Mouse (Mus musculus): ENCODE measurements around the gene Tceanc. TPM values are rescaled to one million over a fixed set of nuclear protein-coding genes. Genes with fewer than 3 reads are reported as not detected.

Gene Tceanc
- polyA plus RNA-seq, 1 experiment: 5.9 TPM

GRCm38 (mm10) chrX:166499496-166500190 lies 18.7 kb downstream of the Tceanc start:
- no peak overlapping the region for H3K27ac ChIP-seq (ENCODE audit: insufficient read depth, low read length)
- TF ChIP-seq CTCF (IDR thresholded peaks at IDR 0.05; ENCODE audit: borderline replicate concordance, insufficient read depth, low read length): no peak
- no peak for TF ChIP-seq POLR2A (IDR thresholded peaks at IDR 0.05; ENCODE audit: low read depth, low read length)
- no peak overlapping the region for H3K4me3 ChIP-seq (ENCODE audit: insufficient read depth, low read length)
- H3K4me1 ChIP-seq (ENCODE audit: control insufficient read depth, insufficient read depth, low read length): no peaks in the 10 kb centered on the region; the same call in 1 of the 2 replicates

GRCm38 (mm10) chrX:166497771-166498170 lies 20.6 kb downstream of the Tceanc start:
- no peak for TF ChIP-seq POLR2A (IDR thresholded peaks at IDR 0.05; ENCODE audit: low read depth, low read length)
- no peak for TF ChIP-seq CTCF (IDR thresholded peaks at IDR 0.05; ENCODE audit: borderline replicate concordance, insufficient read depth, low read length)
- Histone ChIP-seq H3K4me3 (ENCODE audit: insufficient read depth, low read length) (no peak overlapping the region), H3K4me1 (ENCODE audit: control insufficient read depth, insufficient read depth, low read length) (no peaks in the 10 kb centered on the region), H3K27ac (ENCODE audit: insufficient read depth, low read length) (no peak overlapping the region)

GRCm38 (mm10) chrX:166495052-166495451 lies 23.3 kb downstream of the Tceanc start:
- Histone ChIP-seq H3K27ac (ENCODE audit: insufficient read depth, low read length) (no peak overlapping the region), H3K4me1 (ENCODE audit: control insufficient read depth, insufficient read depth, low read length) (no peaks in the 10 kb centered on the region), H3K4me3 (ENCODE audit: insufficient read depth, low read length) (no peak overlapping the region)
- TF ChIP-seq CTCF (IDR thresholded peaks at IDR 0.05; ENCODE audit: borderline replicate concordance, insufficient read depth, low read length): no peak

GRCm38 (mm10) chrX:166479365-166479983 lies 38.9 kb downstream of the Tceanc start, which contains the start of gene Rab9:
Rab9 (minus strand) TSS chrX:166479867.
- H3K4me1 ChIP-seq (ENCODE audit: control insufficient read depth, insufficient read depth, low read length): no peaks in the 10 kb centered on the region; the same call in 1 of the 2 replicates
- peak; percentile 75 for TF ChIP-seq POLR2A (IDR thresholded peaks at IDR 0.05; ENCODE audit: low read depth, low read length)
- TF ChIP-seq CTCF (IDR thresholded peaks at IDR 0.05; ENCODE audit: borderline replicate concordance, insufficient read depth, low read length): no peak
- H3K27ac ChIP-seq (ENCODE audit: insufficient read depth, low read length): peak within 1 kb of the TSS; percentile 89
- peak within 1 kb of the TSS; percentile 90 for H3K4me3 ChIP-seq (ENCODE audit: insufficient read depth, low read length)

- Histone ChIP-seq H3K4me3 (ENCODE audit: insufficient read depth, low read length) (peak overlapping the region; percentile 90), H3K4me1 (ENCODE audit: control insufficient read depth, insufficient read depth, low read length) (no peaks in the 10 kb centered on the region; the same call in 1 of the 2 replicates), H3K27ac (ENCODE audit: insufficient read depth, low read length) (peak overlapping the region; percentile 89)
- TF ChIP-seq POLR2A (IDR thresholded peaks at IDR 0.05; ENCODE audit: low read depth, low read length) (no peak), CTCF (IDR thresholded peaks at IDR 0.05; ENCODE audit: borderline replicate concordance, insufficient read depth, low read length) (no peak)
Observed at GRCm38 (mm10) chrX:166478631-166479364, 39.6 kb downstream of the Tceanc start.

- no peak overlapping the region for H3K27ac ChIP-seq (ENCODE audit: insufficient read depth, low read length)
- no peaks in the 10 kb centered on the region; the same call in 1 of the 2 replicates for H3K4me1 ChIP-seq (ENCODE audit: control insufficient read depth, insufficient read depth, low read length)
- H3K4me3 ChIP-seq (ENCODE audit: insufficient read depth, low read length): peak overlapping the region; percentile 49
- no peak for TF ChIP-seq CTCF (IDR thresholded peaks at IDR 0.05; ENCODE audit: borderline replicate concordance, insufficient read depth, low read length)
- no peak for TF ChIP-seq POLR2A (IDR thresholded peaks at IDR 0.05; ENCODE audit: low read depth, low read length)
Observed at GRCm38 (mm10) chrX:166477393-166477792, 41.0 kb downstream of the Tceanc start.

- H3K4me1 ChIP-seq (ENCODE audit: control insufficient read depth, insufficient read depth, low read length): no peaks in the 10 kb centered on the region; the same call in 1 of the 2 replicates
- H3K4me3 ChIP-seq (ENCODE audit: insufficient read depth, low read length): no peak overlapping the region
- TF ChIP-seq CTCF (IDR thresholded peaks at IDR 0.05; ENCODE audit: borderline replicate concordance, insufficient read depth, low read length) (no peak), POLR2A (IDR thresholded peaks at IDR 0.05; ENCODE audit: low read depth, low read length) (no peak)
- H3K27ac ChIP-seq (ENCODE audit: insufficient read depth, low read length): no peak overlapping the region
Observed at GRCm38 (mm10) chrX:166472612-166473011, 45.8 kb downstream of the Tceanc start.

- Histone ChIP-seq H3K27ac (ENCODE audit: insufficient read depth, low read length) (no peak overlapping the region), H3K4me3 (ENCODE audit: insufficient read depth, low read length) (no peak overlapping the region), H3K4me1 (ENCODE audit: control insufficient read depth, insufficient read depth, low read length) (no peaks in the 10 kb centered on the region; the same call in 1 of the 2 replicates)
- TF ChIP-seq POLR2A (IDR thresholded peaks at IDR 0.05; ENCODE audit: low read depth, low read length) (no peak), CTCF (IDR thresholded peaks at IDR 0.05; ENCODE audit: borderline replicate concordance, insufficient read depth, low read length) (no peak)
Observed at GRCm38 (mm10) chrX:166468321-166468720, 50.0 kb downstream of the Tceanc start.

- no peak overlapping the region for H3K27ac ChIP-seq (ENCODE audit: insufficient read depth, low read length)
- TF ChIP-seq POLR2A (IDR thresholded peaks at IDR 0.05; ENCODE audit: low read depth, low read length): no peak
- TF ChIP-seq CTCF (IDR thresholded peaks at IDR 0.05; ENCODE audit: borderline replicate concordance, insufficient read depth, low read length): no peak
- no peaks in the 10 kb centered on the region for H3K4me1 ChIP-seq (ENCODE audit: control insufficient read depth, insufficient read depth, low read length)
- no peak overlapping the region for H3K4me3 ChIP-seq (ENCODE audit: insufficient read depth, low read length)
Observed at GRCm38 (mm10) chrX:166455525-166455924, 62.8 kb downstream of the Tceanc start.
